Mouse (Mus musculus) G1E (cell line): ENCODE measurements at regions not wholly inside any gene's neighbourhood (a gene's known extent, or its start where the extent isn't known, plus 50 kb on each side); places are given as distances from the start of the nearest gene placed in this dataset.

Source experiments
- ATAC-seq: 2 replicates; pipeline ENCODE4 v1.8.0; 2016; ENCODE audit warnings: mild to moderate bottlenecking; ENCODE audit not compliant: insufficient number of reproducible peaks, poor library complexity, low FRiP score, severe bottlenecking; ENCODE audit errors: extremely low read depth
- DNase-seq: peaks from one replicate; pipeline ENCODE4 v3.0.0; 2012; ENCODE audit warnings: low spot score
- H3K27me3 ChIP-seq: 2 replicates; pipeline ENCODE4 v1.6.1; 2012; ENCODE audit warnings: mild to moderate bottlenecking, low read length, inconsistent platforms; ENCODE audit not compliant: insufficient read depth
- H3K36me3 ChIP-seq: replicated peaks from 2 replicates; pipeline ENCODE3; 2012; ENCODE audit warnings: mild to moderate bottlenecking, inconsistent platforms
- H3K4me1 ChIP-seq: 2 replicates; pipeline ENCODE4 v1.6.1; 2012; ENCODE audit warnings: low read depth, low read length, inconsistent platforms, mixed read lengths; ENCODE audit not compliant: insufficient read depth
- H3K4me3 ChIP-seq: 2 replicates; pipeline ENCODE4 v1.5.1; 2012; ENCODE audit warnings: low read depth, mild to moderate bottlenecking, inconsistent platforms, low read length, moderate library complexity, mixed read lengths
- H3K9me3 ChIP-seq: replicated peaks from 2 replicates; pipeline ENCODE4 v1.6.1; 2012; ENCODE audit warnings: inconsistent platforms
- CTCF ChIP-seq: IDR thresholded peaks from 2 replicates; pipeline ENCODE4 v1.5.1; 2012; ENCODE audit warnings: low read depth, low read length, inconsistent platforms, mixed read lengths
- GATA1 ChIP-seq: IDR thresholded peaks from 2 replicates; pipeline ENCODE4 v1.6.1; 2012; ENCODE audit warnings: borderline replicate concordance, low read length, inconsistent platforms, mixed read lengths
- GATA2 ChIP-seq: IDR thresholded peaks from 2 replicates; pipeline ENCODE4 v1.6.1; 2012; ENCODE audit warnings: low read depth, low read length, inconsistent platforms, borderline replicate concordance
- POLR2AphosphoS5 ChIP-seq: IDR thresholded peaks from 2 replicates; pipeline ENCODE4 v1.6.1; 2012; ENCODE audit warnings: low read depth, low read length, inconsistent platforms; ENCODE audit not compliant: insufficient replicate concordance
- TAL1 ChIP-seq: conservative IDR thresholded peaks from 2 replicates; pipeline ENCODE4 v1.6.1; 2012; ENCODE audit warnings: low read depth, low read length, inconsistent platforms, mixed read lengths

GRCm38 (mm10) chr9:94188124-94188523, 349.8 kb downstream of the 1190002N15Rik start:
- Histone ChIP-seq H3K27me3 (no peaks in the 10 kb centered on the region), H3K9me3 (peaks cover 2% of the 10 kb centered on the region), H3K4me3 (no peak overlapping the region), H3K4me1 (no peaks in the 10 kb centered on the region), H3K36me3 (no peaks in the 10 kb centered on the region)
- ATAC-seq (no peak), DNase-seq (no peak)
- TF ChIP-seq CTCF (no peak), TAL1 (no peak), GATA2 (no peak), POLR2AphosphoS5 (no peak), GATA1 (no peak)

- no peaks in the 10 kb centered on the region for H3K36me3 ChIP-seq
- no peak overlapping the region for H3K4me3 ChIP-seq
- TF ChIP-seq TAL1 (no peak), CTCF (no peak), POLR2AphosphoS5 (no peak), GATA2 (no peak)
- no peaks in the 10 kb centered on the region for H3K27me3 ChIP-seq
- ATAC-seq, result no peak
- no peaks in the 10 kb centered on the region; the same call in 1 of the 2 replicates for H3K9me3 ChIP-seq
- no peaks in the 10 kb centered on the region for H3K4me1 ChIP-seq
- no peak for DNase-seq
Measured at GRCm38 (mm10) chr9:94169905-94170612, 367.8 kb downstream of the 1190002N15Rik start.

- no peaks in the 10 kb centered on the region for H3K27me3 ChIP-seq
Measured at GRCm38 (mm10) chr9:94163671-94164070, 374.2 kb downstream of the 1190002N15Rik start.

GRCm38 (mm10) chr9:94155581-94155980, 382.3 kb downstream of the 1190002N15Rik start:
- H3K4me3 ChIP-seq, result no peak overlapping the region
- no peaks in the 10 kb centered on the region for H3K4me1 ChIP-seq
- H3K9me3 ChIP-seq, result peaks cover 4% of the 10 kb centered on the region
- no peak for ATAC-seq
- H3K36me3 ChIP-seq, result no peaks in the 10 kb centered on the region
- no peak for DNase-seq
- no peaks in the 10 kb centered on the region for H3K27me3 ChIP-seq
- TF ChIP-seq TAL1 (no peak), GATA1 (no peak), POLR2AphosphoS5 (no peak), CTCF (no peak), GATA2 (no peak)

More at GRCm38 (mm10) chr9:94163671-94164070, 374.2 kb downstream of the 1190002N15Rik start:
- H3K36me3 ChIP-seq, result no peaks in the 10 kb centered on the region
- TF ChIP-seq GATA1 (no peak), CTCF (no peak), TAL1 (no peak), POLR2AphosphoS5 (no peak), GATA2 (no peak)
- H3K9me3 ChIP-seq, result peaks cover 4% of the 10 kb centered on the region
- no peak overlapping the region for H3K4me3 ChIP-seq
- no peak for ATAC-seq
- H3K4me1 ChIP-seq, result no peaks in the 10 kb centered on the region
- no peak for DNase-seq

- ATAC-seq (no peak), DNase-seq (no peak)
- TF ChIP-seq GATA2 (no peak), CTCF (no peak), POLR2AphosphoS5 (no peak), TAL1 (no peak), GATA1 (no peak)
- H3K27me3 ChIP-seq, result no peaks in the 10 kb centered on the region
- no peaks in the 10 kb centered on the region for H3K4me1 ChIP-seq
- no peak overlapping the region for H3K4me3 ChIP-seq
- H3K36me3 ChIP-seq, result no peaks in the 10 kb centered on the region
- peaks cover 6% of the 10 kb centered on the region for H3K9me3 ChIP-seq
Measured at GRCm38 (mm10) chr9:94148474-94148873, 389.4 kb downstream of the 1190002N15Rik start.

GRCm38 (mm10) chr9:94146787-94147186, 391.1 kb downstream of the 1190002N15Rik start:
- Histone ChIP-seq H3K9me3 (peaks cover 6% of the 10 kb centered on the region), H3K4me3 (no peak overlapping the region), H3K4me1 (no peaks in the 10 kb centered on the region), H3K27me3 (no peaks in the 10 kb centered on the region), H3K36me3 (no peaks in the 10 kb centered on the region)
- TF ChIP-seq TAL1 (no peak), GATA2 (no peak), CTCF (no peak), GATA1 (no peak), POLR2AphosphoS5 (no peak)
- ATAC-seq, result no peak
- DNase-seq, result no peak

- TF ChIP-seq POLR2AphosphoS5, result no peak
- TF ChIP-seq GATA2, result no peak
- no peak for TF ChIP-seq CTCF
- TF ChIP-seq TAL1, result no peak
- no peak for TF ChIP-seq GATA1
- H3K9me3 ChIP-seq, result peaks cover 15% of the 10 kb centered on the region
- DNase-seq (no peak), ATAC-seq (no peak)
- no peaks in the 10 kb centered on the region for H3K36me3 ChIP-seq
- no peaks in the 10 kb centered on the region for H3K27me3 ChIP-seq
- H3K4me1 ChIP-seq, result no peaks in the 10 kb centered on the region
- no peak overlapping the region for H3K4me3 ChIP-seq
Measured at GRCm38 (mm10) chr9:94136444-94136843, 401.4 kb downstream of the 1190002N15Rik start.
